Mouse (Mus musculus) embryonic fibroblast, embryonic 13.5 days (primary cell): ENCODE data around the gene Pogk.

Experiments
- CTCF ChIP-seq: IDR thresholded peaks from 2 replicates; pipeline ENCODE4 v1.5.1; 2011; ENCODE audit warnings: mild to moderate bottlenecking, control low read depth, low read length, moderate library complexity, borderline replicate concordance; ENCODE audit not compliant: insufficient read depth
- POLR2A ChIP-seq: IDR thresholded peaks from 2 replicates; pipeline ENCODE4 v1.6.1; 2011; ENCODE audit warnings: low read depth, mild to moderate bottlenecking, control low read depth, low read length, moderate library complexity

DNA sequence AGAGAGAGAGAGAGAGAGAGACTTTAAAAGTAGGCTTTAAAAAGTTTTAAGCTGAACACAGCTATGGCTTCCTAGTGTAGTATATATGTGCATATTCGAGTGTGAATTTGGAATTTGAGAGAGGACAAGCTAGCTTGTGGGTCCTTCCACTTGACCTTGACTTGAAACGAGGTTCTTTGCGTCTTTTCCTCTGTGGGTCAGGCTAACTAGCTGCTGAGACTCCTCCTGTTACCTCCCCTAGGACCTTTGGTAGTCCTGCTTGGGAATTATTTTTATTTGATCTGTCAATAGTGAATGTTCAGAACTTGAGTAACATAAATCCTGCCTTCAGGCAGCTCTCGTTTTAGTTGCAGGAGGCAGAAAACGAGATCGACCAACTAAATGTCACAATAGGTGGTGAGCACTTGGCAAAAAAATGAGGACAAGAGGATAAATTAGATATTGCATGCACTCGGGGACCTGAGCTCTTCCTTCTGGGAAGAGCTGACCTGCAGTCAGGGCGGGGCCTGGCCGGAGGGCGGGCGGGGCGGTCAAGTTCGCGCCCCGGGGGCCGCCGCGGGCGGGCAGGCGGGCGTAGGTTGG is 31.1 kb downstream of the Pogk start:
- TF ChIP-seq POLR2A (peak; percentile 38; the same call in 1 of the 2 replicates), CTCF (no peak)
